Mouse (Mus musculus) G1E (cell line): Measurements from ENCODE around the gene Cdk6.

Source experiments
- CTCF ChIP-seq: IDR thresholded peaks from 2 replicates; pipeline ENCODE4 v1.5.1; 2012; ENCODE audit warnings: low read depth, low read length, inconsistent platforms, mixed read lengths
- GATA1 ChIP-seq: IDR thresholded peaks from 2 replicates; pipeline ENCODE4 v1.6.1; 2012; ENCODE audit warnings: borderline replicate concordance, low read length, inconsistent platforms, mixed read lengths

DNA sequence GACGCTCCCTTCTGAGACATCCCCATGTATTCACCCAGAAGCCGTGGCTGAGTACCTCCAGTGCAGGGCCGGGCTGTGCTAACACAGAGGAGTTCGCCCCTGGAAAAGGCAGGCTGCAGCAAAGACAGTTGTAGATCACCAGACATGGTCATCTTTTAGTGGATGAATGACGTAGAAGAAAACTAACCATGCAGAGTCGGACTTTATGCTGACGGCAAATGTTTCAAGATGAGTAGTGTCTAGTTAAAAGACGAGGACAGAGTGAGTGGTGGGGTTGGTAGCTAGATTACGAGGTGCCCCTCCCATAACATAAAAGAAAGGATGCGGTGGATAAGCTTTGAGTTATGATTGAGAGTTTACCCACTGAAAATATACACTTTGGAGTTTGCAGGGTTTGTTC, 33.5 kb downstream of the Cdk6 start:
- TF ChIP-seq CTCF, result no peak
- TF ChIP-seq GATA1, result no peak
